Mouse (Mus musculus) lung, adult 18-20 months (tissue): ENCODE measurements around the gene Lbh.

Experiments
- DNase-seq, 2 experiments: peaks; one replicate each; pipeline ENCODE4 v3.0.0; 2022; ENCODE audit warnings: mixed read lengths in 2 of 2

Lbh gene

GRCm38 (mm10) chr17:72918053-72918452 lies at the start of gene Lbh:
TSS of gene Lbh (plus strand) at chr17:72918305.
- DNase-seq = peak; percentile 93 to 94

GRCm38 (mm10) chr17:72878979-72879378 lies 39.1 kb upstream of the Lbh start:
- no peak for DNase-seq

- DNase-seq = no peak
These were observed 37.9 kb upstream of the Lbh start for GRCm38 (mm10) chr17:72880156-72880555.

GRCm38 (mm10) chr17:72881051-72881450 lies 37.1 kb upstream of the Lbh start:
- DNase-seq = no peak

GRCm38 (mm10) chr17:72881804-72882203 lies 36.3 kb upstream of the Lbh start:
- DNase-seq = no peak

GRCm38 (mm10) chr17:72889556-72890397 lies 28.3 kb upstream of the Lbh start:
- peak; percentile 57 to 79 for DNase-seq

GRCm38 (mm10) chr17:72890398-72890898 lies 27.7 kb upstream of the Lbh start:
- no peak for DNase-seq

- DNase-seq = no peak
These were observed 26.5 kb upstream of the Lbh start for GRCm38 (mm10) chr17:72891556-72891955.

- DNase-seq = no peak
These were observed 22.6 kb upstream of the Lbh start for GRCm38 (mm10) chr17:72895506-72895905.

GRCm38 (mm10) chr17:72897076-72897475 lies 21.0 kb upstream of the Lbh start:
- no peak for DNase-seq

- no peak for DNase-seq
These were observed 20.1 kb upstream of the Lbh start for GRCm38 (mm10) chr17:72897961-72898360.

GRCm38 (mm10) chr17:72898775-72899174 lies 19.3 kb upstream of the Lbh start:
- DNase-seq = no peak

- no peak for DNase-seq
These were observed 17.1 kb upstream of the Lbh start for GRCm38 (mm10) chr17:72901021-72901420.

- no peak for DNase-seq
These were observed 16.4 kb upstream of the Lbh start for GRCm38 (mm10) chr17:72901705-72902104.

GRCm38 (mm10) chr17:72903321-72903720 lies 14.8 kb upstream of the Lbh start:
- no peak for DNase-seq

GRCm38 (mm10) chr17:72903921-72904421 lies 14.1 kb upstream of the Lbh start:
- peak; percentile 39 to 58 for DNase-seq

GRCm38 (mm10) chr17:72904873-72905272 lies 13.2 kb upstream of the Lbh start:
- DNase-seq = no peak

- DNase-seq = no peak
These were observed 11.7 kb upstream of the Lbh start for GRCm38 (mm10) chr17:72906231-72906896.

GRCm38 (mm10) chr17:72907211-72907610 lies 10.9 kb upstream of the Lbh start:
- no peak for DNase-seq

- no peak for DNase-seq
These were observed 10.3 kb upstream of the Lbh start for GRCm38 (mm10) chr17:72907777-72908176.

- no peak for DNase-seq
These were observed 9.5 kb upstream of the Lbh start for GRCm38 (mm10) chr17:72908561-72908960.

- no peak for DNase-seq
These were observed 8.8 kb upstream of the Lbh start for GRCm38 (mm10) chr17:72909061-72909852.

- DNase-seq = peak in 1 of 2 experiments; percentile 3
These were observed 6.8 kb upstream of the Lbh start for GRCm38 (mm10) chr17:72911283-72911682.
